Mouse (Mus musculus) thymus, adult 2 months (tissue): ENCODE data around the gene Cd83.

ENCODE experiments used
- CTCF ChIP-seq: fragments of 200-500 bp; IDR thresholded peaks from 2 replicates; pipeline ENCODE4 v1.5.1; 2012; ENCODE audit warnings: mild to moderate bottlenecking, control low read depth, low read length, moderate library complexity, borderline replicate concordance; ENCODE audit not compliant: control insufficient read depth, poor library complexity, insufficient read depth; ENCODE audit errors: extremely low read depth
- POLR2A ChIP-seq: fragments of 200-500 bp; IDR thresholded peaks from 2 replicates; pipeline ENCODE4 v1.6.1; 2012; ENCODE audit warnings: mild to moderate bottlenecking, low read length, control low read depth, moderate library complexity; ENCODE audit not compliant: control insufficient read depth, poor library complexity, insufficient read depth; ENCODE audit errors: extremely low read depth

GRCm38 (mm10) chr13:43822306-43822705, 37.7 kb downstream of the Cd83 start:
- TF ChIP-seq POLR2A (no peak), CTCF (no peak)
